Mouse (Mus musculus): ENCODE data around the gene AC124108.1. TPM values are rescaled to one million over a fixed set of nuclear protein-coding genes. Genes with fewer than 3 reads are reported as not detected.

AC124108.1 gene
- total RNA-seq, 2 experiments from 2014 or later = 1.7 TPM

DNA sequence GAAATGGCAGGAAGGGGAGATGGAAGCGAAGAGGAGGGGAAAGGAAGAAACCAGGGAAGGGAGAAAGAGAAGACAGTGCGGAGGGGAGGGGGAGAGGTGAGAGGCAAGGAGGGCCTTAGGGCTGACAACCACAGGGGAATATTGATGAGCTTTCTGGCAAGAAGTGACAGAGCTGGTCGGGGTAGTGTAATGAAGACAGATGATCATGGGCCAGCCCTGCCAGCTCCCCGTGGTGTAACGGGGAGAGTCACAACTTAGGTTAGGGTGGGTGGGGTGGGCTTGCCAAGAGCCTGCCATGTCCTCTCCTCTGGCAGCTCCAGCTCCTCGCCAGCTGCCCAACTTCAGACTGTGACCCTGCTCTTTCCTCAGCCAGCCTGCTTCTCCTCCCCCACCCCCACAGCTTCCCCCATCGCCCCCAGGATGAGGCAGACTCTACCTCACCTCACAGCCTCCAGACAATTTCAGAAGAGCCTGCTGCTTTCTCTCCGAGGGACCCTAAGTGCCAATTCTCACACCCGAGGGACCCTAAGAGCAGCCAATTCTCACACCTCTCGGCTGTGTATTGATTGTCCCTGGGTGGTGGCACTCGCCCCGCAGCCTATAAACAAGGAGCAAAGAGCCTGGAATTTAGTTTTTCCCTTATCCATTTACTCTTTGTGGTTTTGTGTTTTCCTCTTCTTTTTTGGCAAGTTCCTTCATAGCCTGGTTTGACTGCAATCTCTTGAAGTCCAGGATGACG is 26.3 kb upstream of the AC124108.1 start:
- DNase-seq (ENCODE audit: low spot score in 2 of 2) = peak in 1 of 2 experiments; percentile 9

- DNase-seq (ENCODE audit: low spot score in 2 of 2) = peak in 1 of 2 experiments; percentile 13
Observed at GRCm38 (mm10) chr1:132165859-132166258, 25.4 kb upstream of the AC124108.1 start.

DNA sequence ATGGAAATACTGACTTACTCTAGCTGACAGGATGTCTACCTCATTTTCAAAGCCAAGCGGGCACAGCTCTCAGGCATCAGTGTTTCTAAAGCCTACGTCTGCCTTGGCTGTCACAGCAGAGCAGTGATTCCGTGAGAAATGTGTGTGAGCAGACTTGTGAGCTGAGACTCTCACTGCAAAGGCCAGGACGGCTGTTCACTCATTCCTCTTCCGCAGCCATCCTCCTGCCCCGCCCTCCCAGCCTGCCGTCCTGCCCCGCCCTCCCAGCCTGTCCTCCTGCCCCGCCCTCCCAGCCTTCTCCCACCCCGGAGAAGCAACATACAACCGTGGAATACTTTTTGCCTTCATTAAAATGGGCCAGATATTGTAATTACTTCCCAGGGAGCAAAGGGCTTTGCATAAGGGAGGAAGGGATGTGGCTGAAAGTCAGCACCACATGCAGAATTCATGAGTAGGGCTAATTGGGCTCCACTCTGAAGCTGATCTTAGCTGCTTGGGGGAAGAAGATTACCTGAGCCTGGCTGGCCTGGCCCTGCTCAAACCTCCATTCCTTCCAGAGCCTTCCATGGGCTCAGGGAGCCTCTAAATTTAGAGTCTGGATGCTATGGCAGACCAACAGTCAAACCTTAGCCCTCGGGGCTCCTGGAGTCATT is 23.0 kb upstream of the AC124108.1 start:
- DNase-seq (ENCODE audit: low spot score in 2 of 2) = peak in 1 of 2 experiments; percentile 36

- peak in 1 of 2 experiments; percentile 7 for DNase-seq (ENCODE audit: low spot score in 2 of 2)
Observed at GRCm38 (mm10) chr1:132170698-132171097, 20.6 kb upstream of the AC124108.1 start.

DNA sequence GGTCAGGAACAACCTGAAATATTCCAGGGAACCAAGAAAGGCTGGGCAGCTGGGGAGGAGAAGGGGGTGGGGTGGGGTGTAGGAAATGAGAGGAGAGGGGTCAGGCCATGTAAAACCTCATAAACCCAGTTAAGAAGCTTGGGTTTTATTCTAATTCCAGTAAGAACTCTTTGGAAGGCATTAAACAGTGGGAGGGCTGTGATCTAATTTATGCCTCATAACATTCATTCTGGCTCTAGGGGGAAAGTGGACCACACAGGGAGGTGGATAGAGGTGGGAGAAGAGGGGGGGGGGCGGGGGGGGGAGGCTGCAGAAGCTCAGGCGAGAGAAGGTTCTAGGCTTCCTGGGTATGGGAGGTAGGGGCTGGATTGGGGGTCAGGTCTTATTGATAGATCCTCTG is 19.6 kb upstream of the AC124108.1 start:
- no peak for DNase-seq (ENCODE audit: low spot score in 2 of 2)

DNA sequence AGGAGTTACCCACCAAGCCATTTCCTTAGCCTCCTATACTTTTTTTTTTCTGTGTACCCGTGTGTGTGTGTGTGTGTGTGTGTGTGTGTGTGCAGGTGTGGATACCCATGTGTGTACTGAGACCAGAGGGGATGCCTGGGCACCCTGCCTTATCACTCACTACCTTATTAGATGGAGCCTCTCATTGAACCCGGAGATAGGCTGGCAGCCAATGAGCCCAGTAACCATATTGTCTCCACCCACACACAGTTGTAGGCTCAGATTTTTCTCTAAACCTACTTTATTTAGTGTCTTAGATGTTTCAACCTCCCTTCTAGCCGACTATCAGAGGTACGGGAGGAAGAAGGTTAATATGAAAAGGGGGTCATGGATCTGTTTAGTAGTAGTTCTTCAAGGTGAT is 5.0 kb upstream of the AC124108.1 start:
- DNase-seq (ENCODE audit: low spot score in 2 of 2) = peak in 1 of 2 experiments; percentile 22

DNA sequence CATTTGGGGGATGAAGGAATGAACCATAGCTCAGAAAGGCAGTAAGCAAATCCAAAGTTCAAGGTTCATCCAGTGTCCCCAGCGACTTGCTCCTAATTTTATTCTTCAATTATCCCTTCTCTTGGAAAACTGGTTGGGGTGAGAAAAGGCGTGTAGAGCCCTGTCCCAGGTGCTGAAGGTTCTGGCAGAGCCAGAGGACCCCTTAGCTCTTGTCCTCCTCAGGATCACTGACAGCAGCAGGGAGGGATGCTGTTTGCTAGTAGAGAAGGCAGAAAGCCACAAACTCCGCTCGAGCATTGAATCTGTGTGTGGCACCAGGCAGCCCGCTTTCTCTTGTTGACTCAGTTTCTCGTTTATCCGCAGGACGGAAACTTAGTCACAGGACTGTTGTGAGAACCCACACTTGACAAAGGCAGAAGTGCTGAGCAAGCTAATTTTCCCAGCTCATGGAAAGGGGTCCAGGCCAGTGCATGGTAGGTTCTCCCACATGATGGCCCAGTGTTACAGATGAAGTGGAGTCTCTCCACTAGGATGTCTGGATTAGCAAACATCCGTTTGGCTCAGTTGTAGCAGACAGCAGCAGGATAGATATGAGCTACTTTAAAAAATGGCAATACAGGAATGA is 2.7 kb upstream of the AC124108.1 start:
- DNase-seq (ENCODE audit: low spot score in 2 of 2) = peak in 1 of 2 experiments; percentile 7

GRCm38 (mm10) chr1:132189231-132189630 is 2.0 kb upstream of the AC124108.1 start:
- DNase-seq (ENCODE audit: low spot score in 2 of 2) = no peak

DNA sequence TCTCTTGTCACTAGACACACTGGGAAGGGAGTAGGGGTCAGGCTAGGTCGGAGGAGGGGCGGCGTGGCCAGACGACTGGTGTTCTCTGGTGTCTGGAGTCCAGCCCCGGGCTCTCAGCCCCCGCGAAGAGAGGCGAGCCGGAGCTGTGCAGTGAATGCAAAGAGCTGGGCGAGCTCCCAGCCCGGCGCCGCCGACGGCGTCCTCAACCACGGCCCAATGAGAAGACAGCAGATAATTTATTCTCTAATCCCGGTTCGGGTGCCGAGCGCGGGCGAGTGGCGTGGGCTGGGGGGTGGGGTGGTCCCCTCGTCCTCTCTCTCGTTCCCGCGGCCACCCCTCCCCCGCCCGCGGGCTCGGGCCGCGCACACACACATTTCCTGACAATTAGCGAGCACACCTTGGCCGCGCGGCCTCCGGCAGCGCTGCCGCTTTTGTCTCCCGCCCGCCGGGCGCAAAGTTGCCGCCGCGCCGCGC is 1.2 kb upstream of the AC124108.1 start:
- peak; percentile 58 to 74 for DNase-seq (ENCODE audit: low spot score in 2 of 2)

DNA sequence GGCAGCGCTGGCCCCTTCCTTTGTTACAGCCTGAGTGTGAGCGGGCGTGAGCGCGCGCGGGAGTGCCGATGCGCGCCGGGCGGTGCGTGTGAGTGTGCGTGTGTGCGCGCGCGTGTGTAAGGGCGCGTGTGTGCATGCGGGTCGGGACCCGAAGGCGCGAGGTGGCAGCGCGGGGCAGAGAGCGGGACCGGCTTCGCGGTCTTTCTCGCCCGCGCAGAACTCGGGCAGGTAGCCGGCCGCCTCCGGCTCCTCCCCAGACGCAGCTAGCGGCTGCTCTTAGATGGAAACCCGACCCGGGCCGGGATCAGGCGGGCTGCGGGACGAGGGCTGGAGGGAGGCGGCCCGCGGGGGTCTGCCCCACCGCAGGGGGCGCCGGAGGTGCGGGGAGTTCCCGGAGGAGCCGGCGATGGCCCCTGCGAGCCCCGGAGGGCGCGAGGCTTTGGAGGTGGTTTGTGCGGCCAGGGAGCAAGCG is 600 bp upstream of the AC124108.1 start:
- DNase-seq (ENCODE audit: low spot score in 2 of 2) = no peak

DNA sequence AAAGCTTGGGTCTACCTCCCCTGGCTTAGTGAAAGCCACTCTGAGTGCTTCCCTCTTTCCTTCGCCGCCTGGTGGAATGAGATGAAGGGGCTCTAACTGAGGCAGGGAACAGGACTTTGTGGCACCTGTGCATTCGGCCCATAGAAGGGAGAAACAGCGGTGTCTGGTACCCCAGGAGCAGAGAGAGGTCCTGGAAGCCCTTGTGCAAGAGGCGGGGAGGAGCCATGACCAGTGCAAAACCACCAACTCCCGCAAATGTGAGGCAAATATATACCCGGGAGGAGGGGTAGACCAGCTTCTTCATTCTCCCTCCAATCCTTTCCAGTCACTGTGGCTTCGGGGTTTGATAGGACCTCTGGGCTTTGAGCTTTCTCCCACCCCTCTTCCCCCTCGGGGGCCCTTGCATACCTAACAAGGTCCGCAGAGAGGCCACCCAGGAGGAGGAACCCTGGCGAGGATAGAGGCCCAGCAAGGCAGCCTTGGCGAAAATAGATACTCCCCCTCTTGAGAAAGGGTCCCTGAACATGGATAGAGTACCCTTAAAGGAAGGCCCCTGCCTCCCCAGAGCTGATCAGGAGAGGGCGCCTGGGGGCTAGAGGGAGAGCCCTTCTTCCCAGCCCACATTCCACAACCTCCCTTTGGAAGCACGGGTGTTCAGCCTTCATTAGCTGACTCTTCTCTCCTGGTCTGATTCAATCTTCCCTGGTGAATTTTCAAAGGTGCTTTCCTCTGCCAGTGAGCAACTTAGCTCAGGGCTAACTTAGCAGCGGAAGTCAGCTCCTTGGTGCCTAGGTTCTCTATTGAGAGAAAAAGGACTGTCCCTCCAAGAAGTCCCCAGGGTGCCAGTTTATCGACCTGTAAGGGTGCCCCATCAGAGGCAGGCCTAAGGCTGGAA is 776 bp downstream of the AC124108.1 start:
- DNase-seq (ENCODE audit: low spot score in 2 of 2) = peak; percentile 57 to 60

DNA sequence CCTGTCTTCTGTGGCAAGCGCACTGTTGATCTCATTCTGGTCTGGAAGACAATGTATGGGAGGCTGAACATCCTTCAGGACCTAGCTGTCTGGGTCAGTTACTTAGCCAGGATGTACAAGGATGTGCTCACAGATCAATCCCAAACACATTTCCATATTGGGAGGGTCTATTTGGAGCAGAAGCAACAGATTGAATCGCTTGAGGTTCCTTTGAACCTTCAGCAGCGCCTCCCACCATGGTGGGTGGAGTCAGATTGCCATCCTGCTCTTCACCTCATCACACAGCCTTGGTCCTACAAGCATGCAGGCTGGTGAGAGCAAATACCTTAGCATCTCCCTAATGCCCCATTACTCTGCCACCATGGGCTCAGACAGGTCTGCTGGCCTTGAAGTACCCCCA is 2.5 kb downstream of the AC124108.1 start:
- no peak for DNase-seq (ENCODE audit: low spot score in 2 of 2)

GRCm38 (mm10) chr1:132194624-132195023 is 3.4 kb downstream of the AC124108.1 start:
- no peak for DNase-seq (ENCODE audit: low spot score in 2 of 2)

- DNase-seq (ENCODE audit: low spot score in 2 of 2) = no peak
Observed at GRCm38 (mm10) chr1:132195100-132195499, 3.8 kb downstream of the AC124108.1 start.

- no peak for DNase-seq (ENCODE audit: low spot score in 2 of 2)
Observed at GRCm38 (mm10) chr1:132195681-132196080, 4.4 kb downstream of the AC124108.1 start.

DNA sequence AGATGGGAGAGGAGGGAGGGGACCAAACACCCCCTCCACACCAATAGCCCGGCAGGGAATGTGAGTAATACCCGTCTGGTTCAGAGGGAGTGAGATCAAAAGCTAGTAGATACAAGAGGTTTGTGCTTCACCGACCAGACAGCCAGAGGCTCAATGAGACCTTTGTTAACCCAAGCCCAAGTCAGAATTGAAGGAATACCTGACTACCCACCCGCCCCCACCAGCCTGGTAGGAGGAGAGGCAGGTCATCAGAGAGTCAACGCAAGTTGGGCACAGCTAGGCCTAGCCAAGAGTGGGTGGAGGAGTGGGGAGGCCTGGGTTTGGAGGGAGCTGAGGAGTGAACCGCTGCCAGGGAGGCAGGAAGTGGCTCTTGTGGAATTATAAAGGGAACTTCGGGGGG is 5.1 kb downstream of the AC124108.1 start:
- no peak for DNase-seq (ENCODE audit: low spot score in 2 of 2)

DNA sequence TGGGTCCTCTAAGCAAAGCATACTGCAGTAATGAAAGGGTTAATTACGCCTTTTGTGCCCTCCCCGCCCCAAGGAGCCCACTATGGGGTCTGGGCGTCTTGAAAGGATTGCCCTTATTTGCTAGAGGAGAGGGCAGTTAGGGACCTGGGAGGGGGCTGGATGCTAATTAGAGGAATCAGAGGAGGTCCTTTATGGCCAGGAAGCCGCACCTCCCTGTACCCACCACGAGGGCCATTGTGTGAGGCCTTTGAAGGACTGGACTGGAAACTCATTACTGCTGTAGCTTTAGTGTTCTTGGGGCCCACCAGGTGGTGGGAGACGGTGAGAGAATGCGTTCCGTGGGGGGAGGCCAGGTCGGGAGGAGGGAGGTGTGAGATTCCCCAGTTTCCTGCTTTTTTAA is 6.4 kb downstream of the AC124108.1 start:
- DNase-seq (ENCODE audit: low spot score in 2 of 2) = peak in 1 of 2 experiments; percentile 8

GRCm38 (mm10) chr1:132198401-132199071 is 7.3 kb downstream of the AC124108.1 start:
- peak in 1 of 2 experiments; percentile 7 for DNase-seq (ENCODE audit: low spot score in 2 of 2)

DNA sequence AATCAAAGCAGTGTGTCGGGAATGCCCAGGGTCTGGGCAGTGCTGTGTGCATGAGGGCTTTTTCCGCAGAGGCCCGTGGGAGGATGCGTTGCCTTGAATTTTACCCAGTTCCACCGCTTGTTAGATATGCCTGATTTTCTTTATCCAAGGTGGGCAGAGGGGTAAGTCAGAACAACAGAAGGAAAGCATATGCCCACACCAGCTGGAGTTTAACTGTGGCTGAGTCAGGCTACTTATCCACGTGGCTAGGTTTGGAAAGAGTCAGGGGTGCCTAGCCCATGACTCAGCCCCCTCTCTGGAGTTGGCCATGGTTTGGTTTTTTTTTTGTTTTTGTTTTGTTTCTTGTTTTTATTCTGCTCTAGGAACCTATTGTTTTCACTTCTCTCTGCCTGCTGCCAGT is 8.0 kb downstream of the AC124108.1 start:
- DNase-seq (ENCODE audit: low spot score in 2 of 2) = no peak

- no peak for DNase-seq (ENCODE audit: low spot score in 2 of 2)
Observed at GRCm38 (mm10) chr1:132199934-132200333, 8.7 kb downstream of the AC124108.1 start.

Measured in layer of hippocampus, postnatal 10 days (tissue).